Mouse (Mus musculus): ENCODE data around the gene Ube2g2. TPM values are rescaled to one million over a fixed set of nuclear protein-coding genes. Genes with fewer than 3 reads are reported as not detected.

Gene Ube2g2
- polyA plus RNA-seq, 1 experiment from 2014 or later: 36.4 TPM

GRCm38 (mm10) chr10:77613409-77613808 is 8.7 kb upstream of the Ube2g2 start:
- peak; percentile 92 for ATAC-seq
- H3K4me1 ChIP-seq (replicated peaks; ENCODE audit: control insufficient read depth, insufficient read depth, low read length): no peaks in the 10 kb centered on the region
- H3K36me3 ChIP-seq (ENCODE audit: control insufficient read depth, insufficient read depth): peaks cover 60% of the 10 kb centered on the region
- no peak overlapping the region for H3K9ac ChIP-seq (ENCODE audit: low read depth, low read length)
- no peak overlapping the region for H3K4me3 ChIP-seq (ENCODE audit: low read depth, low read length)
- H3K4me2 ChIP-seq (replicated peaks; ENCODE audit: low read depth): peak overlapping the region; percentile 46
- TF ChIP-seq CTCF (IDR thresholded peaks at IDR 0.05; ENCODE audit: low read depth): no peak
- no peaks in the 10 kb centered on the region for H3K27me3 ChIP-seq (replicated peaks; ENCODE audit: control insufficient read depth, insufficient read depth, low read length)
- peak overlapping the region; percentile 81 for H3K27ac ChIP-seq (ENCODE audit: low read depth, low read length)
- 26% methylated on average over 3 of the region's 3 CpGs for WGBS
- no peaks in the 10 kb centered on the region for H3K9me3 ChIP-seq (ENCODE audit: control insufficient read depth)

GRCm38 (mm10) chr10:77615647-77616046 is 6.4 kb upstream of the Ube2g2 start:
- Histone ChIP-seq H3K4me3 (ENCODE audit: low read depth, low read length) (no peak overlapping the region), H3K9me3 (ENCODE audit: control insufficient read depth) (no peaks in the 10 kb centered on the region), H3K27ac (ENCODE audit: low read depth, low read length) (0 out of 2 replicates have a peak overlapping the region, but pooled peaks have one; percentile 15), H3K4me2 (replicated peaks; ENCODE audit: low read depth) (no peak overlapping the region), H3K36me3 (ENCODE audit: control insufficient read depth, insufficient read depth) (peaks cover 57% of the 10 kb centered on the region), H3K9ac (ENCODE audit: low read depth, low read length) (no peak overlapping the region), H3K4me1 (replicated peaks; ENCODE audit: control insufficient read depth, insufficient read depth, low read length) (no peaks in the 10 kb centered on the region), H3K27me3 (replicated peaks; ENCODE audit: control insufficient read depth, insufficient read depth, low read length) (no peaks in the 10 kb centered on the region)
- WGBS: 92% methylated on average over 8 of the region's 8 CpGs
- TF ChIP-seq CTCF (IDR thresholded peaks at IDR 0.05; ENCODE audit: low read depth): no peak
- ATAC-seq: no peak

DNA sequence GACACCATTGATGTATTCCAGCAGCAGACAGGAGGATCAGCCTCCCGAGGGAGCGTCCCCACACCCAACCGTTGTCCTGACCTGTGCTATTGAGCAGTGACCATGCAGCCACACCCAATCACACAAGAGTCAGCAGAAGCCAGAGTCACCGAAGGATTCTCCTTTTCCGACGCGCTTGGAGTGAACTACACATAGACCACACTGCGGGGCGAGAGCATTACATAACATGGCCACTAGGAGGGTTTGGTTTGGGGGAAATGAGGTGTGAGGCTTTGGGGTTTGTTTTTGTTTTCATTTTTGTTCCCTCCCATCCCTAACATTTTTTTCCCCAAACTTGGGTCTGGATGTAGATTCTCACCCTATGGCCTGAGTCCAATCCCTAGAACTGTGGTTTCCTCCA is 5.9 kb upstream of the Ube2g2 start:
- Histone ChIP-seq H3K4me3 (ENCODE audit: low read depth, low read length) (no peak overlapping the region), H3K27me3 (replicated peaks; ENCODE audit: control insufficient read depth, insufficient read depth, low read length) (no peaks in the 10 kb centered on the region), H3K9ac (ENCODE audit: low read depth, low read length) (no peak overlapping the region), H3K9me3 (ENCODE audit: control insufficient read depth) (no peaks in the 10 kb centered on the region), H3K36me3 (ENCODE audit: control insufficient read depth, insufficient read depth) (peaks cover 52% of the 10 kb centered on the region), H3K4me2 (replicated peaks; ENCODE audit: low read depth) (no peak overlapping the region), H3K4me1 (replicated peaks; ENCODE audit: control insufficient read depth, insufficient read depth, low read length) (no peaks in the 10 kb centered on the region), H3K27ac (ENCODE audit: low read depth, low read length) (0 out of 2 replicates have a peak overlapping the region, but pooled peaks have one; percentile 15)
- ATAC-seq: no peak
- no peak for TF ChIP-seq CTCF (IDR thresholded peaks at IDR 0.05; ENCODE audit: low read depth)
- 84% methylated on average over 9 of the region's 9 CpGs for WGBS

GRCm38 (mm10) chr10:77616926-77617325 is 5.1 kb upstream of the Ube2g2 start:
- no peak for TF ChIP-seq CTCF (IDR thresholded peaks at IDR 0.05; ENCODE audit: low read depth)
- Histone ChIP-seq H3K36me3 (ENCODE audit: control insufficient read depth, insufficient read depth) (peaks cover 44% of the 10 kb centered on the region), H3K27ac (ENCODE audit: low read depth, low read length) (no peak overlapping the region), H3K4me1 (replicated peaks; ENCODE audit: control insufficient read depth, insufficient read depth, low read length) (no peaks in the 10 kb centered on the region), H3K4me2 (replicated peaks; ENCODE audit: low read depth) (no peak overlapping the region), H3K9ac (ENCODE audit: low read depth, low read length) (no peak overlapping the region), H3K9me3 (ENCODE audit: control insufficient read depth) (no peaks in the 10 kb centered on the region), H3K27me3 (replicated peaks; ENCODE audit: control insufficient read depth, insufficient read depth, low read length) (no peaks in the 10 kb centered on the region), H3K4me3 (ENCODE audit: low read depth, low read length) (no peak overlapping the region)
- 81% methylated on average over 6 of the region's 7 CpGs for WGBS
- no peak for ATAC-seq

- Histone ChIP-seq H3K27me3 (replicated peaks; ENCODE audit: control insufficient read depth, insufficient read depth, low read length) (no peaks in the 10 kb centered on the region), H3K4me2 (replicated peaks; ENCODE audit: low read depth) (peak overlapping the region; percentile 85), H3K9ac (ENCODE audit: low read depth, low read length) (peak overlapping the region; percentile 95), H3K9me3 (ENCODE audit: control insufficient read depth) (no peaks in the 10 kb centered on the region), H3K4me3 (ENCODE audit: low read depth, low read length) (peak overlapping the region; percentile 84), H3K4me1 (replicated peaks; ENCODE audit: control insufficient read depth, insufficient read depth, low read length) (0 out of 2 replicates have a peak, but pooled peaks cover 3% of the 10 kb centered on the region), H3K27ac (ENCODE audit: low read depth, low read length) (peak overlapping the region; percentile 88), H3K36me3 (ENCODE audit: control insufficient read depth, insufficient read depth) (peaks cover 26% of the 10 kb centered on the region)
- WGBS: 75% methylated on average over 8 of the region's 8 CpGs
- TF ChIP-seq CTCF (IDR thresholded peaks at IDR 0.05; ENCODE audit: low read depth): no peak
- ATAC-seq: peak; percentile 8; the same call in 1 of the 2 replicates
These were observed 529 bp upstream of the Ube2g2 start for GRCm38 (mm10) chr10:77621546-77621945.

DNA sequence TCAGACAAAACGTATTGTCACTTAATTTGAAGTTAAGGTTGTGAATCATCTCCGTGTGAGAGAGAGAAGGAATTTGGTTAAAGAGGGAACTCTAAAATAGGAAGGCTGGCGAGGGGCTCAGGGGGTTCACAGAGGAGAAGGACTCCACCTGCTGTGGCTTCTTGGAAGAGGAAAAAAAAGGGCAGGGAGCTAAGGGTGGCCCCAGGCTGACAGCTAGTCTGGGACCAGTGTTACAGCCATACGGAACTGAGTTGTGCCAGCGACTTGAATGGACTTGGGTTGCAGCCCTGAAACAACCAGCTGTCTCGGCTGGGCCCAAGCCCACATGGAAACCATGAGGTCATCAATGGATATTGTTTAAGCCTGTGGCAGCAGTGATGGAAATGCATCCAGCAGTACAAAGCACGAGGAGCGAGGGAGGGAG is 1.0 kb downstream of the Ube2g2 start:
- H3K4me1 ChIP-seq (replicated peaks; ENCODE audit: control insufficient read depth, insufficient read depth, low read length): 0 out of 2 replicates have a peak, but pooled peaks cover 3% of the 10 kb centered on the region
- H3K27me3 ChIP-seq (replicated peaks; ENCODE audit: control insufficient read depth, insufficient read depth, low read length): no peaks in the 10 kb centered on the region
- no peaks in the 10 kb centered on the region for H3K9me3 ChIP-seq (ENCODE audit: control insufficient read depth)
- no peak for ATAC-seq
- peak overlapping the region; percentile 85 for H3K4me2 ChIP-seq (replicated peaks; ENCODE audit: low read depth)
- TF ChIP-seq CTCF (IDR thresholded peaks at IDR 0.05; ENCODE audit: low read depth): peak; percentile 31; the same call in 1 of the 2 replicates
- 5% methylated on average over 8 of the region's 8 CpGs for WGBS
- peak overlapping the region; percentile 95 for H3K9ac ChIP-seq (ENCODE audit: low read depth, low read length)
- peaks cover 11% of the 10 kb centered on the region; the same call in 1 of the 2 replicates for H3K36me3 ChIP-seq (ENCODE audit: control insufficient read depth, insufficient read depth)
- peak overlapping the region; percentile 84 for H3K4me3 ChIP-seq (ENCODE audit: low read depth, low read length)
- peak overlapping the region; percentile 88 for H3K27ac ChIP-seq (ENCODE audit: low read depth, low read length)

All from intestine, postnatal 0 days (tissue).